Mouse (Mus musculus) MEL (cell line): ENCODE data around the gene Grk2. TPM values are rescaled to one million over a fixed set of nuclear protein-coding genes. Genes with fewer than 3 reads are reported as not detected.

ENCODE experiments used
- DNase-seq: peaks from one replicate; pipeline ENCODE4 v3.0.0; 2011; ENCODE audit warnings: low read depth, low spot score
- H3K27ac ChIP-seq: 2 replicates; pipeline ENCODE4 v1.5.1; 2012; ENCODE audit warnings: low read depth, mild to moderate bottlenecking, control low read depth, low read length, moderate library complexity; ENCODE audit not compliant: control insufficient read depth
- H3K27me3 ChIP-seq, 2 experiments: fragments of 150-350 bp in 1 of 2; sonication (generic) in 1 of 2; 2 replicates each; pipeline ENCODE4 v1.6.1; 2012; ENCODE audit warnings: low read length in 2 of 2, mild to moderate bottlenecking in 2 of 2, improper control_type of control experiment in 1 of 2, moderate library complexity in 1 of 2; ENCODE audit not compliant: insufficient read depth in 2 of 2, control insufficient read depth in 1 of 2
- H3K36me3 ChIP-seq, 2 experiments: 2 replicates each; pipeline ENCODE4 v1.6.1; 2012 to 2014; ENCODE audit warnings: low read length in 2 of 2, improper control_type of control experiment in 1 of 2, inconsistent platforms in 1 of 2, mild to moderate bottlenecking in 1 of 2; ENCODE audit not compliant: insufficient read depth in 2 of 2, control insufficient read depth in 1 of 2
- H3K4me1 ChIP-seq, 2 experiments: fragments of 150-350 bp in 1 of 2; sonication (generic) in 1 of 2; 2 replicates each; pipeline ENCODE4 v1.6.1; 2012; ENCODE audit warnings: low read length in 2 of 2, improper control_type of control experiment in 1 of 2, mild to moderate bottlenecking in 1 of 2; ENCODE audit not compliant: insufficient read depth in 2 of 2, control insufficient read depth in 1 of 2
- H3K4me3 ChIP-seq, 2 experiments: fragments of 150-350 bp in 1 of 2; sonication (generic) in 1 of 2; 2 replicates each; pipeline ENCODE4 v1.5.1; 2012; ENCODE audit warnings: low read depth in 2 of 2, low read length in 2 of 2, mild to moderate bottlenecking in 2 of 2, moderate library complexity in 2 of 2, control low read depth in 1 of 2, improper control_type of control experiment in 1 of 2; ENCODE audit not compliant: control insufficient read depth in 1 of 2, insufficient read depth in 1 of 2
- H3K79me2 ChIP-seq: 2 replicates; pipeline ENCODE4 v1.6.1; 2012; ENCODE audit warnings: mild to moderate bottlenecking, low read length, moderate library complexity; ENCODE audit not compliant: control insufficient read depth, poor library complexity, insufficient read depth
- H3K9ac ChIP-seq: 2 replicates; pipeline ENCODE4 v1.6.1; 2012; ENCODE audit warnings: low read depth, mild to moderate bottlenecking, control low read depth, low read length, moderate library complexity; ENCODE audit not compliant: control insufficient read depth, poor library complexity, severe bottlenecking
- H3K9me3 ChIP-seq: fragments of 150-350 bp; sonication (generic); replicated peaks from 2 replicates; pipeline ENCODE4 v1.6.1; 2012; ENCODE audit warnings: mild to moderate bottlenecking, low read length, improper control_type of control experiment, moderate library complexity; ENCODE audit not compliant: insufficient read depth
- BHLHE40 ChIP-seq: IDR thresholded peaks from 2 replicates; pipeline ENCODE4 v1.6.1; 2012; ENCODE audit warnings: low read depth, mild to moderate bottlenecking, inconsistent platforms, low read length, improper control_type of control experiment, borderline replicate concordance
- CHD1 ChIP-seq: IDR thresholded peaks from 2 replicates; pipeline ENCODE4 v1.6.1; 2012; ENCODE audit warnings: low read depth, mild to moderate bottlenecking, inconsistent platforms, low read length, improper control_type of control experiment
- CHD2 ChIP-seq: IDR thresholded peaks from 2 replicates; pipeline ENCODE4 v1.6.1; 2011; ENCODE audit warnings: low read length, improper control_type of control experiment
- CTCF ChIP-seq, 3 experiments: IDR thresholded peaks in 2 of 3; conservative IDR thresholded peaks in 1 of 3; 2 replicates each; pipeline ENCODE4 v1.5.1; 2011 to 2012; ENCODE audit warnings: low read length in 3 of 3, low read depth in 2 of 3, mild to moderate bottlenecking in 2 of 3, improper control_type of control experiment in 1 of 3, inconsistent platforms in 1 of 3, mixed read lengths in 1 of 3, moderate library complexity in 1 of 3; ENCODE audit not compliant: control insufficient read depth in 1 of 3, insufficient read depth in 1 of 3, poor library complexity in 1 of 3, severe bottlenecking in 1 of 3
- ELF1 ChIP-seq: IDR thresholded peaks from 2 replicates; pipeline ENCODE4 v1.6.1; 2014; ENCODE audit warnings: low read depth, mild to moderate bottlenecking, inconsistent platforms, low read length, improper control_type of control experiment, moderate library complexity
- EP300 ChIP-seq, 2 experiments: IDR thresholded peaks; 2 replicates each; pipeline ENCODE4 v1.6.1; 2011; ENCODE audit warnings: improper control_type of control experiment in 2 of 2, low read length in 2 of 2, low read depth in 1 of 2, mild to moderate bottlenecking in 1 of 2
- GABPA ChIP-seq: IDR thresholded peaks from 2 replicates; pipeline ENCODE4 v1.6.1; 2012; ENCODE audit warnings: low read depth, mild to moderate bottlenecking, inconsistent platforms, low read length, improper control_type of control experiment, moderate library complexity
- GATA1 ChIP-seq: IDR thresholded peaks from 2 replicates; pipeline ENCODE4 v1.6.1; 2011; ENCODE audit warnings: low read depth, low read length, improper control_type of control experiment
- MAFK ChIP-seq: IDR thresholded peaks from 2 replicates; pipeline ENCODE4 v1.6.1; 2011; ENCODE audit warnings: low read depth, mild to moderate bottlenecking, low read length, improper control_type of control experiment, borderline replicate concordance
- MAX ChIP-seq: IDR thresholded peaks from 2 replicates; pipeline ENCODE4 v1.6.1; 2011; ENCODE audit warnings: low read length, improper control_type of control experiment
- MAZ ChIP-seq: IDR thresholded peaks from 2 replicates; pipeline ENCODE4 v1.6.1; 2012; ENCODE audit warnings: low read depth, mild to moderate bottlenecking, inconsistent platforms, low read length, improper control_type of control experiment
- MEF2A ChIP-seq: IDR thresholded peaks from 2 replicates; pipeline ENCODE4 v1.6.1; 2014; ENCODE audit warnings: low read depth, mild to moderate bottlenecking, inconsistent platforms, low read length, improper control_type of control experiment; ENCODE audit not compliant: poor library complexity, insufficient replicate concordance, severe bottlenecking; ENCODE audit errors: extremely low read depth
- MYB ChIP-seq: IDR thresholded peaks from 2 replicates; pipeline ENCODE4 v1.6.1; 2011; ENCODE audit warnings: mild to moderate bottlenecking, low read depth, low read length, improper control_type of control experiment
- NRF1 ChIP-seq: IDR thresholded peaks from 2 replicates; pipeline ENCODE4 v1.6.1; 2014; ENCODE audit warnings: low read depth, mild to moderate bottlenecking, inconsistent platforms, low read length, improper control_type of control experiment, moderate library complexity; ENCODE audit not compliant: poor library complexity, insufficient read depth, severe bottlenecking
- RAD21 ChIP-seq: IDR thresholded peaks from 2 replicates; pipeline ENCODE4 v1.6.1; 2011; ENCODE audit warnings: mild to moderate bottlenecking, low read depth, low read length, improper control_type of control experiment
- RCOR1 ChIP-seq: IDR thresholded peaks from 2 replicates; pipeline ENCODE4 v1.6.1; 2012; ENCODE audit warnings: low read depth, mild to moderate bottlenecking, inconsistent platforms, low read length, improper control_type of control experiment
- SMC3 ChIP-seq: IDR thresholded peaks from 2 replicates; pipeline ENCODE4 v1.6.1; 2011; ENCODE audit warnings: low read depth, low read length, improper control_type of control experiment
- TAL1 ChIP-seq: IDR thresholded peaks from 2 replicates; pipeline ENCODE4 v1.6.1; 2012; ENCODE audit warnings: mild to moderate bottlenecking, inconsistent platforms, low read length, moderate library complexity, mixed read lengths
- TBP ChIP-seq: IDR thresholded peaks from 2 replicates; pipeline ENCODE4 v1.8.0; 2011; ENCODE audit warnings: low read depth, low read length, improper control_type of control experiment
- USF1 ChIP-seq: IDR thresholded peaks from 2 replicates; pipeline ENCODE4 v1.6.1; 2014; ENCODE audit warnings: low read depth, mild to moderate bottlenecking, inconsistent platforms, low read length, improper control_type of control experiment, moderate library complexity
- ZKSCAN1 ChIP-seq: IDR thresholded peaks from 2 replicates; pipeline ENCODE4 v1.6.1; 2012; ENCODE audit warnings: low read depth, mild to moderate bottlenecking, inconsistent platforms, low read length, improper control_type of control experiment, moderate library complexity
- ZMIZ1 ChIP-seq: IDR thresholded peaks from 2 replicates; pipeline ENCODE4 v1.6.1; 2012; ENCODE audit warnings: low read depth, mild to moderate bottlenecking, inconsistent platforms, low read length, improper control_type of control experiment, moderate library complexity
- polyA plus RNA-seq, 2 experiments: library from polyadenylated mRNA; stranded (reverse) in 1 of 2; unstranded in 1 of 2; fragments of >175 nt in 1 of 2; fragments of >200 nt in 1 of 2; gene quantifications; 2 replicates each; pipeline versions ENCODE4 v1.2.1 to v1.2.4; 2012; ENCODE audit warnings: low replicate concordance in 2 of 2, low read depth in 1 of 2; ENCODE audit not compliant: insufficient read length in 2 of 2, insufficient read depth in 1 of 2, missing spikeins in 1 of 2
- total RNA-seq: library from RNA; depleted of rRNA; stranded (reverse); fragments of 300-350 nt; gene quantifications from 2 replicates; pipeline ENCODE4 v1.2.3, GENCODE M21; 2012

The Grk2 gene
- total and polyA plus RNA-seq, 3 experiments = 75.2 to 105 TPM; not detected in 1

GRCm38 (mm10) chr19:4261038-4261698 is 44.9 kb downstream of the Grk2 start:
- peak; percentile 46 for DNase-seq
- H3K27me3 ChIP-seq = no peaks in the 10 kb centered on the region
- H3K4me1 ChIP-seq = peaks cover 2 to 4% of the 10 kb centered on the region in 2 experiments; a peak in 3 of 4 replicates
- no peaks in the 10 kb centered on the region for H3K9me3 ChIP-seq
- peaks cover 0 to 3% of the 10 kb centered on the region in 2 experiments; a peak in 1 of 4 replicates for H3K36me3 ChIP-seq
- H3K9ac ChIP-seq = no peak overlapping the region
- TF ChIP-seq SMC3 (peak; percentile 51), EP300 (IDR thresholded peaks at IDR 0.05; ENCODE audit: low read depth in 1 of 2, low read length in 2 of 2) (no peak), CHD1 (no peak), CTCF (IDR thresholded peaks at IDR 0.05 in 2 of 3, conservative IDR thresholded peaks at IDR 0.05 in 1 of 3; ENCODE audit: control insufficient read depth in 1 of 3, insufficient read depth in 1 of 3, low read depth in 2 of 3, low read length in 3 of 3, poor library complexity in 1 of 3, severe bottlenecking in 1 of 3) (peak; percentile 10 to 45 (median 25); a peak in 4 of 6 replicates), RAD21 (peak; percentile 11)
- TF ChIP-seq, all 39 proteins: peak for 3
- H3K27ac ChIP-seq = no peak overlapping the region
- peaks cover 3% of the 10 kb centered on the region; the same call in 1 of the 2 replicates for H3K79me2 ChIP-seq
- H3K4me3 ChIP-seq = no peak overlapping the region

GRCm38 (mm10) chr19:4257897-4258252 is 48.1 kb downstream of the Grk2 start:
- TF ChIP-seq MAX (no peak), USF1 (0 out of 2 replicates have a peak, but pooled peaks have one; percentile 3), ZMIZ1 (no peak), GABPA (no peak), MYB (no peak), TAL1 (no peak)
- Histone ChIP-seq H3K27ac (0 out of 2 replicates have a peak overlapping the region, but pooled peaks have one; percentile 22), H3K9me3 (no peaks in the 10 kb centered on the region), H3K27me3 (no peaks in the 10 kb centered on the region), H3K79me2 (peaks cover 3% of the 10 kb centered on the region; the same call in 1 of the 2 replicates), H3K36me3 (peaks cover 0 to 3% of the 10 kb centered on the region in 2 experiments; a peak in 1 of 4 replicates), H3K9ac (peak overlapping the region; percentile 83), H3K4me1 (peaks cover 2 to 4% of the 10 kb centered on the region in 2 experiments; a peak in 3 of 4 replicates), H3K4me3 (peak overlapping the region; percentile 56 to 72)
- DNase-seq = no peak

GRCm38 (mm10) chr19:4257216-4257896 is 48.7 kb downstream of the Grk2 start:
- Histone ChIP-seq H3K4me1 (peaks cover 2 to 4% of the 10 kb centered on the region in 2 experiments; a peak in 3 of 4 replicates), H3K4me3 (peak overlapping the region; percentile 71 to 80), H3K36me3 (peaks cover 0 to 3% of the 10 kb centered on the region in 2 experiments; a peak in 1 of 4 replicates), H3K79me2 (peaks cover 3% of the 10 kb centered on the region; the same call in 1 of the 2 replicates), H3K27me3 (no peaks in the 10 kb centered on the region), H3K9ac (peak overlapping the region; percentile 83), H3K27ac (peak overlapping the region; percentile 22; the same call in 1 of the 2 replicates), H3K9me3 (no peaks in the 10 kb centered on the region)
- peak; percentile 96 for DNase-seq
- TF ChIP-seq CHD1 (no peak), MYB (no peak), ZKSCAN1 (no peak), MAZ (0 out of 2 replicates have a peak, but pooled peaks have one; percentile 49), ELF1 (peak; percentile 81), CHD2 (no peak), RCOR1 (0 out of 2 replicates have a peak, but pooled peaks have one; percentile 21), NRF1 (peak; percentile 92), GATA1 (no peak), MAFK (no peak), BHLHE40 (peak; percentile 55; the same call in 1 of the 2 replicates), TBP (peak; percentile 82), MEF2A (no peak), TAL1 (no peak)
